Mouse (Mus musculus) cortical plate, adult 2 months (tissue): Measurements from ENCODE around the gene Kctd19.

ENCODE experiments used
- CTCF ChIP-seq: fragments of 200-500 bp; IDR thresholded peaks from 2 replicates; pipeline ENCODE4 v1.5.1; 2011; ENCODE audit warnings: mild to moderate bottlenecking, control low read depth, low read length; ENCODE audit not compliant: insufficient read depth; ENCODE audit errors: extremely low read depth
- POLR2A ChIP-seq: fragments of 200-500 bp; IDR thresholded peaks from 2 replicates; pipeline ENCODE4 v1.6.1; 2011; ENCODE audit warnings: mild to moderate bottlenecking, low read length, control low read depth; ENCODE audit not compliant: insufficient read depth; ENCODE audit errors: extremely low read depth

DNA sequence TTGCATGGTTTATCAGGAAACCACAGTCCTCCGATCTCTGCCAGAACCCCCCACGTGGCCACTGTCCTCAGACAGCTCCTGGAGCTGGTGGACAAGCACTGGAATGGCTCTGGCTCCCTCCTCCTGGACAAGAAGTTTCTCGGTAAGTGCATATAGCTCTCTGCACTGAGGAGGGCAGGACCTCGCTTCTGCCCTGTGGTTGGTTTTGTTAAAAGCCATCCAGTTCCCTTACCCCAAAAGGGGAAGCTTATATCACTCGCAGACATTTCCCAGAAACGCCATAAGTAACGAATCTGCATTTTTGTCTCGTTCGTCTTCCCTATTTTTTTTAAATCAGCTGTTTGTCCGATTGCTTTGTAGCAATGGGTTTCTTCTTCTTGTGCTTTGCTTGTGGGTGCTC is 41.9 kb upstream of the Kctd19 start:
- TF ChIP-seq POLR2A (no peak), CTCF (no peak)
